Mouse (Mus musculus) neural tube, embryonic 14.5 days (tissue): Measurements from ENCODE around the gene Ankrd9. TPM values are rescaled to one million over a fixed set of nuclear protein-coding genes. Genes with fewer than 3 reads are reported as not detected.
A peak's percentile ranks its signal among the peaks of the same experiment; 100 is the strongest.

Experiments used
- ATAC-seq: fragments of 200-750 bp; cut with Nextera tagmentation; 2 replicates; pipeline ENCODE4 v1.8.0; 2017; ENCODE audit warnings: low read depth, mild to moderate bottlenecking, moderate TSS enrichment, moderate library complexity
- H3K27ac ChIP-seq: fragments of 300-500 bp; sonication (generic); 2 replicates; pipeline ENCODE4 v1.5.1; 2014; ENCODE audit warnings: low read depth, mild to moderate bottlenecking, control low read depth, low read length, moderate library complexity, mixed read lengths
- H3K27me3 ChIP-seq: fragments of 300-500 bp; sonication (generic); 2 replicates; pipeline ENCODE4 v1.6.1; 2014; ENCODE audit warnings: low read length; ENCODE audit not compliant: control insufficient read depth, insufficient read depth
- H3K36me3 ChIP-seq: fragments of 300-500 bp; sonication (generic); 2 replicates; pipeline ENCODE4 v1.6.1; 2014; ENCODE audit warnings: low read length, mixed read lengths; ENCODE audit not compliant: control insufficient read depth, insufficient read depth
- H3K4me1 ChIP-seq: fragments of 300-500 bp; sonication (generic); 2 replicates; pipeline ENCODE4 v1.6.1; 2014; ENCODE audit warnings: low read length; ENCODE audit not compliant: control insufficient read depth, insufficient read depth
- H3K4me2 ChIP-seq: fragments of 300-500 bp; sonication (generic); 2 replicates; pipeline ENCODE4 v1.6.1; 2014; ENCODE audit warnings: mild to moderate bottlenecking, low read depth, low read length, control low read depth
- H3K4me3 ChIP-seq: fragments of 300-500 bp; sonication (generic); 2 replicates; pipeline ENCODE4 v1.5.1; 2014; ENCODE audit warnings: low read depth, low read length, control low read depth, mixed read lengths
- H3K9ac ChIP-seq: fragments of 300-500 bp; sonication (generic); replicated peaks from 2 replicates; pipeline ENCODE4 v1.6.1; 2014; ENCODE audit warnings: low read depth, mild to moderate bottlenecking, control low read depth, low read length, mixed read lengths
- H3K9me3 ChIP-seq: fragments of 300-500 bp; sonication (generic); 2 replicates; pipeline ENCODE4 v1.6.1; 2016; ENCODE audit warnings: low read length; ENCODE audit not compliant: control insufficient read depth
- WGBS: fragments of 180-500 bp; shearing (Covaris S2); extraction: QIAGEN DNeasy Blood & Tissue Kit; methylation state at CpG from one replicate; pipeline ENCODE4 v1.1.7; 2014; 5-methylcytosine and 5-hydroxymethylcytosine counted together
- polyA plus RNA-seq: library from polyadenylated mRNA; unstranded; fragments of >200 nt; fragmentation: Nextera tagmentation; extraction: Ambion mirVana; gene quantifications from 2 replicates; pipeline ENCODE4 v1.2.1, GENCODE M21; 2014

The Ankrd9 gene
- polyA plus RNA-seq, 1 experiment from 2014 or later, result 10.8 TPM

GRCm38 (mm10) chr12:110946216-110946615 is 32.6 kb downstream of the Ankrd9 start:
- Histone ChIP-seq H3K9me3 (no peaks in the 10 kb centered on the region), H3K27me3 (no peaks in the 10 kb centered on the region), H3K36me3 (peaks cover 30% of the 10 kb centered on the region), H3K4me2 (no peak overlapping the region), H3K4me3 (no peak overlapping the region), H3K27ac (no peak overlapping the region), H3K4me1 (no peaks in the 10 kb centered on the region), H3K9ac (no peak overlapping the region)
- ATAC-seq, result no peak
- 88% methylated on average over 7 of the region's 7 CpGs for WGBS

- Histone ChIP-seq H3K9me3 (no peaks in the 10 kb centered on the region), H3K27ac (no peak overlapping the region), H3K4me3 (no peak overlapping the region), H3K4me2 (no peak overlapping the region), H3K9ac (no peak overlapping the region), H3K4me1 (no peaks in the 10 kb centered on the region; the same call in 1 of the 2 replicates), H3K27me3 (no peaks in the 10 kb centered on the region), H3K36me3 (peaks cover 19% of the 10 kb centered on the region)
- ATAC-seq, result no peak
- WGBS, result 84% methylated on average over 3 of the region's 3 CpGs
These were observed 38.0 kb downstream of the Ankrd9 start for GRCm38 (mm10) chr12:110940869-110941268.

- Histone ChIP-seq H3K27me3 (no peaks in the 10 kb centered on the region), H3K36me3 (peaks cover 12% of the 10 kb centered on the region; the same call in 1 of the 2 replicates), H3K9me3 (no peaks in the 10 kb centered on the region), H3K4me2 (no peak overlapping the region), H3K4me1 (no peaks in the 10 kb centered on the region; the same call in 1 of the 2 replicates), H3K9ac (no peak overlapping the region), H3K4me3 (no peak overlapping the region), H3K27ac (no peak overlapping the region)
- over 99% methylated on average over 5 of the region's 5 CpGs for WGBS
- no peak for ATAC-seq
These were observed 39.5 kb downstream of the Ankrd9 start for GRCm38 (mm10) chr12:110939385-110939784.

GRCm38 (mm10) chr12:110937496-110937895 is 41.3 kb downstream of the Ankrd9 start:
- H3K36me3 ChIP-seq, result peaks cover 17% of the 10 kb centered on the region
- no peak overlapping the region for H3K27ac ChIP-seq
- H3K4me2 ChIP-seq, result no peak overlapping the region
- no peaks in the 10 kb centered on the region; the same call in 1 of the 2 replicates for H3K4me1 ChIP-seq
- H3K27me3 ChIP-seq, result no peaks in the 10 kb centered on the region
- no peak overlapping the region for H3K4me3 ChIP-seq
- H3K9me3 ChIP-seq, result no peaks in the 10 kb centered on the region
- H3K9ac ChIP-seq, result no peak overlapping the region
- no peak for ATAC-seq
- 92% methylated on average over 5 of the region's 5 CpGs for WGBS

GRCm38 (mm10) chr12:110935983-110936620 is 42.7 kb downstream of the Ankrd9 start:
- H3K36me3 ChIP-seq, result peaks cover 18% of the 10 kb centered on the region
- no peak overlapping the region for H3K4me2 ChIP-seq
- no peaks in the 10 kb centered on the region for H3K27me3 ChIP-seq
- no peak overlapping the region for H3K27ac ChIP-seq
- H3K4me3 ChIP-seq, result no peak overlapping the region
- H3K9me3 ChIP-seq, result no peaks in the 10 kb centered on the region
- no peaks in the 10 kb centered on the region; the same call in 1 of the 2 replicates for H3K4me1 ChIP-seq
- peak; percentile 79 for ATAC-seq
- no peak overlapping the region for H3K9ac ChIP-seq
- WGBS, result 63% methylated on average over 9 of the region's 9 CpGs

GRCm38 (mm10) chr12:110932820-110933219 is 46.0 kb downstream of the Ankrd9 start:
- no peak overlapping the region for H3K9ac ChIP-seq
- no peaks in the 10 kb centered on the region for H3K9me3 ChIP-seq
- H3K36me3 ChIP-seq, result peaks cover 18% of the 10 kb centered on the region
- 84% methylated on average over 5 of the region's 5 CpGs for WGBS
- no peaks in the 10 kb centered on the region for H3K27me3 ChIP-seq
- no peak overlapping the region for H3K4me3 ChIP-seq
- H3K4me1 ChIP-seq, result no peaks in the 10 kb centered on the region; the same call in 1 of the 2 replicates
- ATAC-seq, result no peak
- H3K27ac ChIP-seq, result no peak overlapping the region
- no peak overlapping the region for H3K4me2 ChIP-seq

Other genes with a start within 250 kb of the Ankrd9 start
- gene Wdr20, start 241.1 kb downstream of the Ankrd9 start, polyA plus RNA-seq, result 26.9 and 27.7 TPM in 2 replicates
- gene Mok, start 138.1 kb downstream of the Ankrd9 start, polyA plus RNA-seq, result 13.4 and 14.2 TPM in 2 replicates
- 3.5 and 3.8 TPM in 2 replicates for gene Zfp839, start 128.8 kb downstream of the Ankrd9 start, polyA plus RNA-seq
- 79.0 and 97.5 TPM in 2 replicates for gene Cinp, start 89.9 kb downstream of the Ankrd9 start, polyA plus RNA-seq
- 7.2 and 7.7 TPM in 2 replicates for gene Tecpr2, start 89.8 kb downstream of the Ankrd9 start, polyA plus RNA-seq
- 7.4 and 9.1 TPM in 2 replicates for gene Rcor1, start 60.3 kb upstream of the Ankrd9 start, polyA plus RNA-seq
- 20.1 and 22.1 TPM in 2 replicates for gene Traf3, start 187.3 kb upstream of the Ankrd9 start, polyA plus RNA-seq
- not detected in 2 replicates for gene 4930595D18Rik, start 205.5 kb upstream of the Ankrd9 start, polyA plus RNA-seq